Mouse (Mus musculus) megakaryocyte, adult 5-6 weeks (primary cell): ENCODE results near the gene Twf2. TPM values are rescaled to one million over a fixed set of nuclear protein-coding genes. Genes with fewer than 3 reads are reported as not detected.
A peak's percentile ranks its signal among the peaks of the same experiment; 100 is the strongest.

ENCODE experiments used
- ATAC-seq: 2 replicates; pipeline ENCODE4 v1.8.0; 2016; ENCODE audit warnings: mild to moderate bottlenecking, inconsistent platforms; ENCODE audit not compliant: poor library complexity, severe bottlenecking
- total RNA-seq, 2 experiments: library from RNA; stranded (forward) in 1 of 2; stranded (reverse) in 1 of 2; fragments of 153-499, 151-499 nt in 1 of 2; fragments of 221-1000, 200-1000 nt in 1 of 2; gene quantifications; 2 replicates each; pipeline versions ENCODE4 v1.2.3 to v1.2.4; 2015 to 2017

The Twf2 gene
- total RNA-seq, 2 experiments from 2014 or later = 79.8 to 110 TPM

DNA sequence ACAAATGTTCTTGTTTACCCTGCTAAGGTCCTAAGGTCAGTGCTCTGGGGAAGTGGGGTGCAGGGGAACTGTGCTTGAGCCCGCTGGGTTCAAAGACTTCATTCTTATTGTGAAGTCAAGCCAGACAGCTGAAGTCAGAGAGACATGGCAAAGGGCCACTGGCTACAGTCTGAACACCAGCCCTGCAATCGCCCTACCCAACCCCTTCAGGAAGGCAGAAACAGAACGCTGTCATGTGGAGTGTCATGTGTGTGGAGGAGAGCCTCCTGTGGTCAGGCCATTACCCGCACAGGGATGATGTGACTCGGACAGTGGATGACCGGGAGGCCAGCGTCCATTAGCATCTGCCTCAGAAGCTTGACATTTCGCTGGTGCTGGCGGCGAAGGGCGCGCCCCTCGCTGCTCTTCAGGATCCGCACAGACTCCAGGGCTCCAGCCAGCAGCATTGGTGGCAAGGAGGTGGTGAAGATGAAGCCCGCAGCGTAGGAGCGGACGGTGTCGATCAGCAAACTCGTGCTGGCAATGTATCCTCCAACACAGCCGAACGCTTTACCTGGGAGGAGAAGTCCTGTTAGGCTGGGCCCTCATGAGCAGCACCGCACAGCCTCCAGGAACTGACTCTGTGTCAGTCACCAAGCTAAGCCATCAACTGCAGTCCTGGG, 33.4 kb downstream of the Twf2 start:
- ATAC-seq = no peak

DNA sequence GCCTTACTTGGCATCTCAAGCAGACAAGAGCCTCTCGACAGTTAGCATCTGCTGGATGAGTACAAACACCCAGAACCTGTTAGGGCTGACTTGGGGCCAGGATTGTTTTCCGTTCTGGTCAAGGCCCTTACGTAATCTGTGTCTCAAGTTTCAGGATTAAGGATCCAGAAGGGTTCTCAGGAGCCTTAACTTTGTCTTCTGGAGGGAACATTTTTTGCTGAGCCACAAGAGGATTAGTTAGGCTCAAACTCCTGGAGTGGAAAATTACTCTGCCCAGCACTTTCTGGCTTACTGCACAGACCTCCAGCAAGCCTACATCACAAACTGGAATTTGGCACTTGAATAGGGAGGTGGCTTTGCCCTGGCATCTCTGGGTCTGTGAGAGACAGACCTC, 33.9 kb downstream of the Twf2 start:
- no peak for ATAC-seq

DNA sequence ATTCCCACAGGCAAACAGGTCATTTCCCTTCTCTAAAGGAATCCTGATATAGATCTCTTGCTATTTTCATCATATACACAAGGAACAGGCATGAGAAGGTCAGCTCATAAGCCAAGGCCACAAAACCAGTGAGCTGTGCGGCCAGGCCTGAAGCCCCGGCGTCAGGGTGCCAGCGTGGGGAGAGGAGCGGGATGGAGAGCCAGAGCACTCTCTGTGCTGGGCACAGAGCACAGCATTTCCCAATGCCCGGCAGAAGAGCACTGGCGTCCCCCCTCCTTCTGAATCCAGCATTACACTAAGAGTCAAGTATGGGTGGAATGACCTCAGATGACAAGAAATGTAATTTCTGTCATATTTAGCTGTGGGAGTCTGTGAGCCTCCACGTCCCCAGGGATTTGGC, 34.5 kb downstream of the Twf2 start:
- ATAC-seq = no peak

DNA sequence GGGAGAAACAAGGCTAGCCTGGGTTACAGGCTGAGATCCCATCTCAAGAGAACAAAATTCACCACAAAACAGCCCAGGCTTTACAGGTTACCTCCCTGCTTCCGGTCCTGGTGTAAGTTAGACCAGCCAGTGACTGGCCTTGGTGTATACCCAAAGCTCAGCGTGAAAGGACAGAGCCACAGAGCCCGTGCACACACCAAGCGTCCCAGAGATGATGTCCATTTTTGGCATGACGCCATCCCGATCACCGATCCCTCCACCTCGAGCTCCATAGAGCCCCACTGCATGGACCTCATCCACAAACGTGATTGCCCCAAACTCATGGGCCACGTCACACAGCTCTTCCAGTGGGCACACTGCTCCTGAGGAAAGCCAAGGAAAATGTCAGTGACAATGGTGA, 35.0 kb downstream of the Twf2 start:
- no peak for ATAC-seq

DNA sequence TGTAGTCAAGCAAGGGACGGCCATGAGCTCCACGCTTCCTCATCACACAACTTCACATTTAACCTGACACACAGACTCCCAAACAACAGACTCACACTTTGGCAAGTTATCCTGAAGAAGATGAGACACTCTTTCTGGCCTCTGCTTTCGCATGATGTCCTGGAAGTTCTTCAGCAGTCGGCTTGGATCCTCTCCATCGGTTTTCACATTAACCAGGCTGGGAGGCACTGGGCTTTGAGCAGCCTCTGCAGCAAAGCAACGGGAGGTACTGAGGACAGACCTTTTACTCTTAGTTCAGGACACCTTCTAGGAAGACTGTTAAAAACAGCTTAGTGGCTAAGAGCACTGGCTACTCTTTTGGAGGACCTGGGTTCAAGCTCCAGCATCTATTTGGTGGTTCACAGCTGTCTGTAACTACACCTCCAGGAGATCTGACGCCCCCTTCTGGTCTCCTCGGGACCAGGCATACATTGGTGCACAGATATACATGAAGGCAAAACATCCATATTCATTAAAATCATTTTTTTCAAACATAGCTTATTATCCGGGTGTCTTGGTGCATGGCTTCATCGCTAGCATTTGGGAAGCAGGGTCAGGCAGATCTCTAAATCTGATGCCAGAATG, 38.7 kb downstream of the Twf2 start:
- ATAC-seq = no peak

DNA sequence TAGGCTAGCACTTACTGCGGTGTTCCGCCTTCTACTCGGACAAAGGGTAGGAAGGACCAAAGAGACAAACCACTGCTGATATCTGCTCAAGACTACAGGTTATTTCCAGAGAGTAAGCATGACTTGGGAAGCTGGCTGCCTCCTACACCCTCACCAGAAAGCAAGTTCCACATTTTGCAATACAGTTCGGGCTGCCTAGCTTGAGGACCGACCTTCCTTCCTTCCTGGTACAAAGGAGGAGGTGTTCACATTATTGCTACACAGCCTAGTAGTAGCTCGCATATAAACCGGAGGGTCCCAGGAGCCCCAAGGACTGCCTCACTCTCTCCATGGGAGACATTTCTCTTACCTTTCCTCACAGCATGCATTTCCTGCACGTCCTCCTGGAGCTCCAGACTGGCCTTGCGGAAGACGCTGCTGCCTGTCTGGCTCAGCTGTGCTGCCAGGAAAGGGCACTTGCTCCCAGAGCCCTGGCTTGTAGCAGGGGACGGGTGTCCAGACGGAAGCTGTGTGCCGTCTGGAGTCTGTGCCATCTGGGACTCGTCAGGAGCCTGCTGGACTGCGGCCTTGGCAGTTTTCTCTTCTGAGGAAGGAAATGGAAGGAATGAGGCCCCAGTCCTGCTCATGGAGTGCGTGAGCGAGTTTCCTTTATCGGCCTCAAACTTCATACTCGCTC, 40.0 kb downstream of the Twf2 start:
- peak; percentile 61 for ATAC-seq

DNA sequence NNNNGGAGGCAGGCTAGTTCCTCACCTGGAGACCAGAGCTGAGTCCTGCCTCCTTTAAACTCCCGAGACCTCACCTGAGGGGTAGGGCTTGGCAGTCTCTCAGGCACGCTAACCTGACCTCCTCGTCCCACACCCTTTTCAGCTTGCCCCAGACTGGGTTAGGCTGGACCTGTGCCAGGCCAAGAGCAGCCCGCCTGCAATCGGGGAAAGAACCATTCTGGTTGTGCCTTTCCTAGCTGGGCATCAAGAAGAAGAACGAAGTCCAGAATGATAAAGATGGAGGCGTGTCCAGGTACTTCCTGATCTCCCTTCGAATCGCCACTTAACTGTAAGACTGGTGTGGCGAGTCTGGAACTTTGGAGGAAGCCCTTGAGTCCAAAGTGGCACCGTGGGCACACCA, 46.6 kb downstream of the Twf2 start:
- no peak for ATAC-seq

DNA sequence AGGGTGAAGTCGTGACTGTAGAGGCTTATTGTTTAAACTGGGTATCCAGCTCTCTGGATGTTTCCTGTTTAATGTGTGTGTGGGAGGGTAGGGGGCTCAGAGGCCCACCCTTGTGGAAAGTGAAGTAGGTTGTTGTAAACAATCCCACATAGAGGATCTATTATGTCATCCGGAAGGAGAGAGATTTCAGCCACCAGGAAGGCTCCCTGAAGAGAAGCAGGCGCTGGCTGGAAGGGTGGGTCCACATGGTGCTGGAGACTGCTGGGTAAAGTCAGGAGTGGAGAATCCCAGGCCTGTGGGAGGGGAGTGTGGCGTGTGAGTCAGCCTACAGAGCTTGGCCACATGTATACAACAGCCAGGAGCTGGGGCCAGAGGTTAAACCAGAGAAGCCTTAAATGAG, 47.3 kb downstream of the Twf2 start:
- no peak for ATAC-seq

DNA sequence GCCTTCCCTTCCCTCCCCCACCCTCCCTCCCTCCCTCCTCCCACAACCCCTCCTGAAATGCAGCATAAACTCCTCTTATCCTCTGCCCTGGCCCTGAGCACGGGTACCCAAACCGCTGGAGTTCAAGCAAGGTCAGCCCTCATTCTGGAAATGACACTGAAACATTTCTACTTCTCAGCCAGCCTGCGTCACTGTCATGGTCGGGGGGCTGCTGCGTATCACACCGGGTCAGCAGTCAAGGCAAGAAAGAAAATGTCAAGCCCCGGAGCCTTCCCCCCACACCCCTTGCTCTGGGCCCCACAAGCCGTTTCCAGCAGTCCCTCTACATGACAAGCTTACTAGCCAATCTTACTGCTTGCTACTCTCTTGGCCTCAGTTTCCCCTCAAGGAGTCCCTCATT, 48.2 kb downstream of the Twf2 start:
- ATAC-seq = no peak

DNA sequence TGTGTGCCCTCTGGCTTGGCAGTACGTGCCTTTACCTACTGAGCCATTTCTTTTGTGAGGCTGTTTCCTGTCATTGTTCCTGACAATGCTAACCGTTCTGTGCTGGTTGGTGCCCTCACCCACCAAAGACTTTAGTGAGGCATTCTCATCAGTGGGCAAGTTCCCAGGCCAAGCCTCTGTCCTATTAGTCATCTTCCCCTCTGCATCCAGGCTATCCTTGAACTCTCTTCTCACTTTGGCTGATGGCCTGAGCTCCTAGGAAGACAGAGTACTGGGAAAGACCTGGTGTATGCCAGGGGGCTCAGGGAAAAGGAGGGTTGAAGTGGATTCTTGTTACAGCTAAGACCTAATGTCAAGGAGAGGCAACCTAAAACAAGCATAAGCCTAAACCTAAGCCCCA, 51.1 kb downstream of the Twf2 start:
- ATAC-seq = no peak

DNA sequence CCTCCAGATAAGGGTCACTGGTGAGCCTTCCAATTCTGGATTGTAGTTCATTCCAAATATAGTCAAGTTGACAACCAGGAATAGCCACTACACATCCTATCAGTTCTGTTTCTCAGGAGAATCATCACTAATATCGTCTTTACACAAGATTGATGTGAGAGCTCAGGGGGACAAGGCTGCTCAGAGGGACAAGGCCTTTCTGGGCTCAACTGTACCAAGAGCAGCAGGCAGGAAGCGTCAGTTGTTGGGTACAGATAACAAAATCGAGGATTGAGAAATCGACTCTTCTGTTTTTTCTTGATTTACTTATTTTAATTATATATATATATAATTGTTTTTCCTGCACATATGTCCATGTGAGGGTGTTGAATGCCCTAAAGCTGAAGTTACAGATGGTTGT, 55.5 kb downstream of the Twf2 start:
- ATAC-seq = no peak

DNA sequence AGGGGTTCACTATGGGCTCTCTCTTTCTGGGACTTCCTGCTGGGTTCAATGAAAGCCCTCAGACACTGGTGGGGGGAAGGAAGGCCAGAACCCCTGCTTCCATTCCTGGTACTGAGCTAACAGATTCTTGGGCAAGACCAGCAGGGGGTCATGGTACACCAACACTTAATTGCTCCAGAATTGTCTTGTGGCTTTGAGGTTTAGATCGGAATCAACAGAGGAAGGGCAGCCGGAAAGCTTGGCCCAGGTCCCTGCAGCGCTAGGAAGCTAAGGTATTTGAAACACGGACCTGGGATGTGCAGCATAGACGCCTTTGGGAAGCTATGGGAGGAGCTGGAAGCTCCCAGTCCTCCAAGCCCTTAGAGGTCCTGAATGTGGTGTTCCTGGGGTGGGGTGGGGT, 56.1 kb downstream of the Twf2 start:
- ATAC-seq = peak; percentile 49

DNA sequence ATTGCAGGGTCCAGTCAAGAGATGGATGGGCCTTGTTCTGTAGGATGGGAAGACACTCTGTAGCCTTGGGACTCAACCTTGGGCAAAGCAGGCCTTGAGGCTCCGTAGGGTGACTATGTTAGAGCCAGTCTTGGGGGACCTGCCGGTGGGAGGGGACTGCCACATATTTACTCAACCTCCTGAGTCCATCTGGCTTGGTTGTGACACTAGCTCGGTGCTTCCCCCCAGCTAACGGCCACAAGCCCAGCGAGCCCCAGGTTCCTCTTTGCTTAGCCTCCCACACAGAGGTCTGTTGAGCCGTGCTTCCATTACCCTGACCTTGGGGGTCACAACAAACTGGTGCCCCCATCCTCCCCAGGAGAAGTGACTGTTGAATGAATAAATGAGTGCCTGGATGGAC, 58.1 kb downstream of the Twf2 start:
- ATAC-seq = peak; percentile 88

DNA sequence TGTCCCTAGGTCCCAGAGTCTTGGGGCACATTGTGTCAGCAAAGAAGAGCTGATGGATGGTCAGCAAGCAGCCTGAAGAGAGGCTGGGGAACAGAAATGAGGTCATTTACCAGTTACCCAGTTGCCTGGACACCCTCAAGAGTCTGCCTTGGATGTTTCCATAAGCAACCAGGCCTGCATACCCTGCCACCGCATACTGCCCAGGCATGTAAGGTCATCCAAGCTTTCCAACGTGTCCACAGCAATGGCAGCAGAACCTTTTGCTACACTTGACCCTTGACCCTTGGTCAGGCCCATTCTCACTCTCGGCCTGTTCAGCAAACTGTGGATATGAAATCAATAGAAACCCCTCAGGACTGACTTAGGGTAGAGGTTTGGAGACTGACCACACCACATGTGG, 58.6 kb downstream of the Twf2 start:
- ATAC-seq = peak; percentile 12

DNA sequence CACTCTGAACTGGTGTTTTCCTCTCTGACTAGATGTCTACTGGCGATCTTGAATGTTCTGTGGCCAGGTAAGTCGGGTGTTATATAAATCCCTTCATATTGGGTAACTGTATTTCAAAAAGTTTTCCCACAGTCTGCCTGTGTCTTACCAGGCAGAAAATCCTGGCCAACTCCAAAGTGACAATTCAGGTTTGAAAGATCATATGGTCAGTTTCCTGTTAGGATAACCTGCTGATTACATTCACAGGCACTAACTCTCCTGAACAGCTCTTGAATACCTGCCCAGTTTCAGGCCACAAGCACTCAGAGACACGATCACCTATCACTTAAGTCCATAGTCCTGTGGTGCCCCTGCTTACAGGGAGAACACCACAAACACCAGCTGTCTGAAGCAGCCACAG, 59.2 kb downstream of the Twf2 start:
- ATAC-seq = no peak

DNA sequence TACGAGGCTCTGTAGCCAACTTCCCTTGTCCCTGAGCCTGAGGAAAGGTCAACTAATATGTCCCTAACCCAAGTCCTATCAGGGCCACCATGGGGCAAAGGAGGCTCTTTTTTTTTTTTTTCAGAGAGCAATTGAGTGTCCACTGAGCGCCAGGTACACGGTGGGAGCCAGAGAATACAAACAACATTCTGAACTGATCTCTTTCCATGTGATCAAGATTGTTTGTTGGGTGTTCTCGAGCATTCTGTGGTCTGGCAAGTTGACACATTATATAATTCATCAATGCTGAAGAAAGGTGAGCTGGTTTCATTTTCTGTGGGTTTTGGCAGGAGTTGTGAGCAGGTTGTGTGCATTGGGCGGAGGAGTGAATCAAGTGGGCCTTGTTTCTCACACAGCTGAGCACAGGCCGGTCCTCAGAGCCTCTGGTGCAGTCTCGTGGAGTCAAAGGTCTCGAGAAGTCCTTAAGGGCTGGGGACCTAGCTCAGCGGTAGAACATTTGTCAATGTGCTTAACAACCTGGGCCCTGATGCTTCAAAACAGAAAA, 60.5 kb downstream of the Twf2 start:
- no peak for ATAC-seq

Other genes starting within 250 kb of the Twf2 start
- not detected in 2 replicates for gene Col6a5, start 242.5 kb upstream of the Twf2 start, total RNA-seq (2015)
- gene Col6a5, start 242.5 kb upstream of the Twf2 start, total RNA-seq (2017) = not detected in 2 replicates
- not detected in 2 replicates for gene Col6a4, start 106.3 kb upstream of the Twf2 start, total RNA-seq (2015)
- not detected in 2 replicates for gene Col6a4, start 106.3 kb upstream of the Twf2 start, total RNA-seq (2017)
- gene Glyctk, start 45.0 kb upstream of the Twf2 start, total RNA-seq (2015) = 0.11 and 0.89 TPM in 2 replicates
- 0.88 and 1.8 TPM in 2 replicates for gene Glyctk, start 45.0 kb upstream of the Twf2 start, total RNA-seq (2017)
- 41.5 and 49.1 TPM in 2 replicates for gene Wdr82, start 32.2 kb upstream of the Twf2 start, total RNA-seq (2015)
- gene Wdr82, start 32.2 kb upstream of the Twf2 start, total RNA-seq (2017) = 49.8 and 61.9 TPM in 2 replicates
- gene Ppm1m, start 3.4 kb upstream of the Twf2 start, total RNA-seq (2015) = 42.3 and 52.2 TPM in 2 replicates
- 46.4 and 49.6 TPM in 2 replicates for gene Ppm1m, start 3.4 kb upstream of the Twf2 start, total RNA-seq (2017)
- gene Tlr9, start 19.5 kb downstream of the Twf2 start, total RNA-seq (2015) = 47.5 and 51.3 TPM in 2 replicates
- gene Tlr9, start 19.5 kb downstream of the Twf2 start, total RNA-seq (2017) = 7.4 and 10.9 TPM in 2 replicates
- 84.6 and 91.1 TPM in 2 replicates for gene Alas1, start 45.5 kb downstream of the Twf2 start, total RNA-seq (2015)
- 110 and 116 TPM in 2 replicates for gene Alas1, start 45.5 kb downstream of the Twf2 start, total RNA-seq (2017)
- gene Poc1a, start 78.0 kb downstream of the Twf2 start, total RNA-seq (2015) = 26.7 and 37.1 TPM in 2 replicates
- gene Poc1a, start 78.0 kb downstream of the Twf2 start, total RNA-seq (2017) = 15.7 and 23.1 TPM in 2 replicates
- 71.0 and 83.1 TPM in 2 replicates for gene Dusp7, start 165.5 kb downstream of the Twf2 start, total RNA-seq (2015)
- 28.1 and 35.0 TPM in 2 replicates for gene Dusp7, start 165.5 kb downstream of the Twf2 start, total RNA-seq (2017)
- gene Rpl29, start 226.3 kb downstream of the Twf2 start, total RNA-seq (2015) = 1,974 and 2,078 TPM in 2 replicates
- 1,150 and 1,200 TPM in 2 replicates for gene Rpl29, start 226.3 kb downstream of the Twf2 start, total RNA-seq (2017)
- 1.4 and 4.8 TPM in 2 replicates for gene Acy1, start 235.2 kb downstream of the Twf2 start, total RNA-seq (2015)
- gene Acy1, start 235.2 kb downstream of the Twf2 start, total RNA-seq (2017) = 3.5 and 4.8 TPM in 2 replicates
- 7.7 and 8.2 TPM in 2 replicates for gene Abhd14b, start 244.4 kb downstream of the Twf2 start, total RNA-seq (2015)
- gene Abhd14b, start 244.4 kb downstream of the Twf2 start, total RNA-seq (2017) = 2.9 and 3.2 TPM in 2 replicates
- gene Abhd14a, start 244.6 kb downstream of the Twf2 start, total RNA-seq (2015) = 3.2 and 3.9 TPM in 2 replicates
- gene Abhd14a, start 244.6 kb downstream of the Twf2 start, total RNA-seq (2017) = 2.2 and 4.2 TPM in 2 replicates